Mouse (Mus musculus) cortical plate, adult 2 months (tissue): ENCODE results near the gene Rnf130.

Source experiments
- CTCF ChIP-seq: fragments of 200-500 bp; IDR thresholded peaks from 2 replicates; pipeline ENCODE4 v1.5.1; 2011; ENCODE audit warnings: mild to moderate bottlenecking, control low read depth, low read length; ENCODE audit not compliant: insufficient read depth; ENCODE audit errors: extremely low read depth
- POLR2A ChIP-seq: fragments of 200-500 bp; IDR thresholded peaks from 2 replicates; pipeline ENCODE4 v1.6.1; 2011; ENCODE audit warnings: mild to moderate bottlenecking, low read length, control low read depth; ENCODE audit not compliant: insufficient read depth; ENCODE audit errors: extremely low read depth

- no peak for TF ChIP-seq CTCF
- TF ChIP-seq POLR2A: no peak
These were observed 47.1 kb upstream of the Rnf130 start for GRCm38 (mm10) chr11:49977963-49978568.
